Mouse (Mus musculus) C2C12 (cell line): ENCODE results near the gene Spata31d1d. TPM values are rescaled to one million over a fixed set of nuclear protein-coding genes. Genes with fewer than 3 reads are reported as not detected.

Experiments used
- H3K27me3 ChIP-seq: one replicate; pipeline ENCODE4 v1.6.1; 2011; ENCODE audit not compliant: control insufficient read depth, insufficient read depth, insufficient read length
- H3K36me3 ChIP-seq: one replicate; pipeline ENCODE4 v1.6.1; 2011; ENCODE audit not compliant: control insufficient read depth, insufficient read depth
- H3K4me3 ChIP-seq: one replicate; pipeline ENCODE4 v1.5.1; 2011; ENCODE audit warnings: mild to moderate bottlenecking, control low read depth; ENCODE audit not compliant: poor library complexity, insufficient read depth, severe bottlenecking
- H3K79me2 ChIP-seq: one replicate; pipeline ENCODE4 v1.6.1; 2011; ENCODE audit not compliant: control insufficient read depth, insufficient read depth
- H3K79me3 ChIP-seq: one replicate; pipeline ENCODE4 v1.6.1; 2011; ENCODE audit warnings: low read depth, control low read depth
- H3ac ChIP-seq: one replicate; pipeline ENCODE3; 2011; ENCODE audit warnings: low read depth; ENCODE audit not compliant: control insufficient read depth, insufficient read length
- CEBPB ChIP-seq: IDR thresholded peaks from one replicate; pipeline ENCODE4 v1.6.1; 2011; ENCODE audit warnings: low read depth, mild to moderate bottlenecking, control low read depth, moderate library complexity
- CTCF ChIP-seq: IDR thresholded peaks from one replicate; pipeline ENCODE4 v1.5.1; 2011; ENCODE audit not compliant: control insufficient read depth, insufficient read depth, insufficient read length
- FOSL1 ChIP-seq: IDR thresholded peaks from one replicate; pipeline ENCODE4 v1.8.0; 2011; ENCODE audit warnings: mild to moderate bottlenecking, low read length; ENCODE audit not compliant: poor library complexity, insufficient read depth, severe bottlenecking
- MAX ChIP-seq: IDR thresholded peaks from one replicate; pipeline ENCODE4 v1.6.1; 2011; ENCODE audit warnings: mild to moderate bottlenecking, control low read depth
- MYOD1 ChIP-seq: IDR thresholded peaks from one replicate; pipeline ENCODE4 v1.6.1; 2011; ENCODE audit warnings: low read depth; ENCODE audit not compliant: control insufficient read depth, insufficient read length
- MYOG ChIP-seq: IDR thresholded peaks from one replicate; pipeline ENCODE4 v1.6.1; 2011; ENCODE audit not compliant: control insufficient read depth, insufficient read length; ENCODE audit errors: extremely low read depth
- USF1 ChIP-seq: IDR thresholded peaks from one replicate; pipeline ENCODE4 v1.6.1; 2011; ENCODE audit warnings: low read depth, mild to moderate bottlenecking, control low read depth, moderate library complexity
- polyA plus RNA-seq: library from polyadenylated mRNA; unstranded; fragments of >200 nt; fragmentation: generic; extraction: Trizol; gene quantifications from one replicate; pipeline ENCODE4 v1.2.1, GENCODE M21; 2012; ENCODE audit warnings: missing spikeins

The Spata31d1d gene
- polyA plus RNA-seq, 1 experiment: not detected

- Histone ChIP-seq H3K79me3 (no peaks in the 10 kb centered on the region), H3K36me3 (no peaks in the 10 kb centered on the region), H3K27me3 (peaks cover 13% of the 10 kb centered on the region), H3K79me2 (no peaks in the 10 kb centered on the region), H3ac (no peak overlapping the region), H3K4me3 (no peak overlapping the region)
- TF ChIP-seq FOSL1: no peak
- TF ChIP-seq MAX: no peak
- no peak for TF ChIP-seq CTCF
- TF ChIP-seq USF1: no peak
- TF ChIP-seq MYOD1: no peak
- TF ChIP-seq MYOG: no peak
- TF ChIP-seq CEBPB: no peak
Observed at GRCm38 (mm10) chr13:59685236-59685635, 46.3 kb downstream of the Spata31d1d start.

GRCm38 (mm10) chr13:59682629-59683028, 48.9 kb downstream of the Spata31d1d start:
- no peaks in the 10 kb centered on the region for H3K36me3 ChIP-seq
- no peak overlapping the region for H3K4me3 ChIP-seq
- TF ChIP-seq USF1 (peak; percentile 24), FOSL1 (no peak)
- H3ac ChIP-seq: no peak overlapping the region
- peaks cover 5% of the 10 kb centered on the region for H3K27me3 ChIP-seq
- no peaks in the 10 kb centered on the region for H3K79me3 ChIP-seq
- H3K79me2 ChIP-seq: no peaks in the 10 kb centered on the region

- no peaks in the 10 kb centered on the region for H3K79me3 ChIP-seq
- TF ChIP-seq CTCF (no peak), USF1 (no peak), MAX (no peak), MYOD1 (no peak), MYOG (no peak)
- no peaks in the 10 kb centered on the region for H3K79me2 ChIP-seq
- H3ac ChIP-seq: no peak overlapping the region
- H3K4me3 ChIP-seq: no peak overlapping the region
- no peaks in the 10 kb centered on the region for H3K36me3 ChIP-seq
- H3K27me3 ChIP-seq: peaks cover 5% of the 10 kb centered on the region
Observed at GRCm38 (mm10) chr13:59679908-59680307, 51.6 kb downstream of the Spata31d1d start.

GRCm38 (mm10) chr13:59679306-59679705, 52.2 kb downstream of the Spata31d1d start:
- Histone ChIP-seq H3K36me3 (no peaks in the 10 kb centered on the region), H3K4me3 (no peak overlapping the region), H3K27me3 (peaks cover 5% of the 10 kb centered on the region), H3ac (no peak overlapping the region), H3K79me2 (no peaks in the 10 kb centered on the region), H3K79me3 (no peaks in the 10 kb centered on the region)
- TF ChIP-seq CEBPB (no peak), USF1 (no peak), CTCF (no peak), MAX (no peak), MYOG (no peak), MYOD1 (no peak), FOSL1 (no peak)

GRCm38 (mm10) chr13:59676316-59677229, 55.0 kb downstream of the Spata31d1d start:
- H3ac ChIP-seq: no peak overlapping the region
- no peaks in the 10 kb centered on the region for H3K79me3 ChIP-seq
- H3K79me2 ChIP-seq: no peaks in the 10 kb centered on the region
- no peaks in the 10 kb centered on the region for H3K27me3 ChIP-seq
- TF ChIP-seq CEBPB: no peak
- H3K4me3 ChIP-seq: no peak overlapping the region
- no peaks in the 10 kb centered on the region for H3K36me3 ChIP-seq

Other genes starting within 250 kb of the Spata31d1d start
- gene Agtpbp1, start 146.5 kb downstream of the Spata31d1d start, polyA plus RNA-seq: 7.5 TPM
- 35.1 TPM for gene Naa35, start 146.5 kb downstream of the Spata31d1d start, polyA plus RNA-seq
- 5.6 TPM for gene Golm1, start 55.9 kb downstream of the Spata31d1d start, polyA plus RNA-seq
- gene 4921517D22Rik, start 37.6 kb downstream of the Spata31d1d start, polyA plus RNA-seq: not detected
- not detected for gene Spata31d1a, start 21.4 kb downstream of the Spata31d1d start, polyA plus RNA-seq
- not detected for gene Spata31d1b, start 19.5 kb downstream of the Spata31d1d start, polyA plus RNA-seq
- 0.01 TPM for gene 1700014D04Rik, start 15.0 kb upstream of the Spata31d1d start, polyA plus RNA-seq
- 43.2 TPM for gene Isca1, start 38.1 kb upstream of the Spata31d1d start, polyA plus RNA-seq
- gene Gm49354, start 50.5 kb upstream of the Spata31d1d start, polyA plus RNA-seq: not detected
- 13.7 TPM for gene Tut7, start 91.4 kb upstream of the Spata31d1d start, polyA plus RNA-seq